Mouse (Mus musculus) liver, embryonic 18 days (tissue): ENCODE results near the gene Ap4b1. TPM values are rescaled to one million over a fixed set of nuclear protein-coding genes. Genes with fewer than 3 reads are reported as not detected.

Experiments
- polyA plus RNA-seq: library from polyadenylated mRNA; depleted of rRNA; stranded (reverse); fragments of >200 nt; gene quantifications from 2 replicates; pipeline ENCODE4 v1.2.3, GENCODE M21; 2012; rRNA removed

Ap4b1 gene
- 14.1 and 14.6 TPM in 2 replicates for polyA plus RNA-seq

GRCm38 (mm10) chr3:103808891-103809798 is at the start of gene Ap4b1, which contains the start of the genes Dclre1b and Gm43064:
Gene Ap4b1 (plus strand): TSS chr3:103809520.
Gene Dclre1b (minus strand): TSS chr3:103809444.
Gene Gm43064 (plus strand): TSS chr3:103809573.

GRCm38 (mm10) chr3:103791230-103792110 is 17.9 kb upstream of the Ap4b1 start, which contains the start of gene Hipk1:
Gene Hipk1 (minus strand): TSS chr3:103791563.

GRCm38 (mm10) chr3:103832426-103832825 is 23.1 kb downstream of the Ap4b1 start, which contains the start of gene Bcl2l15:
Gene Bcl2l15 (plus strand): TSS chr3:103832601.

GRCm38 (mm10) chr3:103858881-103859801 is 49.8 kb downstream of the Ap4b1 start, which contains the start of gene Ptpn22:
Gene Ptpn22 (plus strand): TSS chr3:103859795.

Other genes with a start within 250 kb of the Ap4b1 start
- gene Syt6, start 234.3 kb upstream of the Ap4b1 start, polyA plus RNA-seq, result 0.01 TPM in 1 of 2 replicates, not detected in the other
- gene Atg4a-ps, start 163.5 kb upstream of the Ap4b1 start, polyA plus RNA-seq, result 0.12 and 0.13 TPM in 2 replicates
- 1.6 and 1.8 TPM in 2 replicates for gene Olfml3, start 71.5 kb upstream of the Ap4b1 start, polyA plus RNA-seq
- gene Gm10964, start 70.2 kb upstream of the Ap4b1 start, polyA plus RNA-seq, result not detected in 2 replicates
- gene Hipk1, start 18.0 kb upstream of the Ap4b1 start, polyA plus RNA-seq, result 18.2 and 20.5 TPM in 2 replicates
- 9.1 and 10.6 TPM in 2 replicates for gene Dclre1b, start 76 bp upstream of the Ap4b1 start, polyA plus RNA-seq
- gene Gm43064, start 53 bp downstream of the Ap4b1 start, polyA plus RNA-seq, result 0.30 and 0.58 TPM in 2 replicates
- gene Bcl2l15, start 23.1 kb downstream of the Ap4b1 start, polyA plus RNA-seq, result 1.3 TPM in 2 replicates
- gene Ptpn22, start 50.3 kb downstream of the Ap4b1 start, polyA plus RNA-seq, result 2.2 and 2.5 TPM in 2 replicates
- gene Rsbn1, start 104.6 kb downstream of the Ap4b1 start, polyA plus RNA-seq, result 3.0 and 3.4 TPM in 2 replicates
- gene Phtf1, start 158.6 kb downstream of the Ap4b1 start, polyA plus RNA-seq, result 2.4 and 2.8 TPM in 2 replicates